Mouse (Mus musculus): Measurements from ENCODE around the gene Ang. TPM values are rescaled to one million over a fixed set of nuclear protein-coding genes. Genes with fewer than 3 reads are reported as not detected.
A peak's percentile ranks its signal among the peaks of the same experiment; 100 is the strongest.

Ang gene
- polyA plus RNA-seq, 1 experiment from 2014 or later: 4.5 TPM

- no peak for ATAC-seq (ENCODE audit: insufficient number of reproducible peaks, insufficient read depth, low FRiP score, low TSS enrichment)
- Histone ChIP-seq H3K36me3 (no peaks in the 10 kb centered on the region), H3K27me3 (no peaks in the 10 kb centered on the region), H3K4me2 (replicated peaks) (no peak overlapping the region), H3K27ac (no peak overlapping the region), H3K4me3 (no peak overlapping the region), H3K9ac (no peak overlapping the region), H3K4me1 (no peaks in the 10 kb centered on the region), H3K9me3 (no peaks in the 10 kb centered on the region)
Observed at GRCm38 (mm10) chr14:51106449-51106967, 15.6 kb downstream of the Ang start.

- 61% methylated on average over 3 of the region's 3 CpGs for WGBS
- no peak overlapping the region for H3K27ac ChIP-seq
- H3K27me3 ChIP-seq: no peaks in the 10 kb centered on the region
- no peak overlapping the region for H3K4me2 ChIP-seq (replicated peaks)
- H3K9me3 ChIP-seq: no peaks in the 10 kb centered on the region
- H3K9ac ChIP-seq: no peak overlapping the region
- ATAC-seq (ENCODE audit: insufficient number of reproducible peaks, insufficient read depth, low FRiP score, low TSS enrichment): no peak
- no peaks in the 10 kb centered on the region for H3K36me3 ChIP-seq
- no peaks in the 10 kb centered on the region for H3K4me1 ChIP-seq
- no peak overlapping the region for H3K4me3 ChIP-seq
Observed at GRCm38 (mm10) chr14:51111966-51112365, 21.0 kb downstream of the Ang start.

- H3K4me1 ChIP-seq: no peaks in the 10 kb centered on the region
- H3K4me2 ChIP-seq (replicated peaks): no peak overlapping the region
- ATAC-seq (ENCODE audit: insufficient number of reproducible peaks, insufficient read depth, low FRiP score, low TSS enrichment): no peak
- 30% methylated on average over 9 of the region's 9 CpGs for WGBS
- no peak overlapping the region for H3K9ac ChIP-seq
- no peak overlapping the region for H3K27ac ChIP-seq
- no peak overlapping the region for H3K4me3 ChIP-seq
- no peaks in the 10 kb centered on the region for H3K9me3 ChIP-seq
- H3K36me3 ChIP-seq: no peaks in the 10 kb centered on the region
- no peaks in the 10 kb centered on the region for H3K27me3 ChIP-seq
Observed at GRCm38 (mm10) chr14:51113476-51113875, 22.5 kb downstream of the Ang start.

GRCm38 (mm10) chr14:51113916-51114560, 23.1 kb downstream of the Ang start, which contains the start of gene Eddm3b:
Eddm3b (plus strand) TSS chr14:51114426.
- 36% methylated on average over 12 of the region's 12 CpGs for WGBS
- H3K4me1 ChIP-seq: no peaks in the 10 kb centered on the region
- no peak for ATAC-seq (ENCODE audit: insufficient number of reproducible peaks, insufficient read depth, low FRiP score, low TSS enrichment)
- no peak within 1 kb of the TSS for H3K27ac ChIP-seq
- H3K27me3 ChIP-seq: no peaks in the 10 kb centered on the region
- H3K4me3 ChIP-seq: no peak within 1 kb of the TSS
- H3K4me2 ChIP-seq (replicated peaks): no peak within 1 kb of the TSS
- no peak within 1 kb of the TSS for H3K9ac ChIP-seq
- no peaks in the 10 kb centered on the region for H3K36me3 ChIP-seq
- no peaks in the 10 kb centered on the region for H3K9me3 ChIP-seq

GRCm38 (mm10) chr14:51125684-51126083, 34.7 kb downstream of the Ang start:
- Histone ChIP-seq H3K9me3 (no peaks in the 10 kb centered on the region), H3K4me2 (replicated peaks) (no peak overlapping the region), H3K27ac (no peak overlapping the region), H3K36me3 (no peaks in the 10 kb centered on the region), H3K27me3 (no peaks in the 10 kb centered on the region), H3K4me3 (no peak overlapping the region), H3K9ac (no peak overlapping the region), H3K4me1 (no peaks in the 10 kb centered on the region)
- ATAC-seq (ENCODE audit: insufficient number of reproducible peaks, insufficient read depth, low FRiP score, low TSS enrichment): no peak
- WGBS: 83% methylated on average over 6 of the region's 6 CpGs

GRCm38 (mm10) chr14:51127648-51128258, 36.8 kb downstream of the Ang start:
- H3K4me2 ChIP-seq (replicated peaks): no peak overlapping the region
- H3K27ac ChIP-seq: no peak overlapping the region
- ATAC-seq (ENCODE audit: insufficient number of reproducible peaks, insufficient read depth, low FRiP score, low TSS enrichment): 0 out of 2 replicates have a peak, but pooled peaks have one; percentile 35
- no peaks in the 10 kb centered on the region for H3K4me1 ChIP-seq
- H3K4me3 ChIP-seq: no peak overlapping the region
- H3K36me3 ChIP-seq: no peaks in the 10 kb centered on the region
- H3K9me3 ChIP-seq: no peaks in the 10 kb centered on the region
- no peaks in the 10 kb centered on the region for H3K27me3 ChIP-seq
- 48% methylated on average over 2 of the region's 2 CpGs for WGBS
- H3K9ac ChIP-seq: no peak overlapping the region

GRCm38 (mm10) chr14:51128775-51129623, 38.0 kb downstream of the Ang start:
- no peak for ATAC-seq (ENCODE audit: insufficient number of reproducible peaks, insufficient read depth, low FRiP score, low TSS enrichment)
- Histone ChIP-seq H3K27ac (no peak overlapping the region), H3K27me3 (no peaks in the 10 kb centered on the region), H3K9ac (no peak overlapping the region), H3K36me3 (no peaks in the 10 kb centered on the region), H3K4me3 (no peak overlapping the region), H3K4me1 (no peaks in the 10 kb centered on the region), H3K9me3 (no peaks in the 10 kb centered on the region), H3K4me2 (replicated peaks) (no peak overlapping the region)
- 80% methylated on average over 9 of the region's 9 CpGs for WGBS

GRCm38 (mm10) chr14:51129624-51129975, 38.6 kb downstream of the Ang start:
- H3K27me3 ChIP-seq: no peaks in the 10 kb centered on the region
- no peak for ATAC-seq (ENCODE audit: insufficient number of reproducible peaks, insufficient read depth, low FRiP score, low TSS enrichment)
- H3K4me3 ChIP-seq: no peak overlapping the region
- no peaks in the 10 kb centered on the region for H3K4me1 ChIP-seq
- no peaks in the 10 kb centered on the region for H3K9me3 ChIP-seq
- no peak overlapping the region for H3K4me2 ChIP-seq (replicated peaks)
- H3K36me3 ChIP-seq: no peaks in the 10 kb centered on the region
- H3K27ac ChIP-seq: no peak overlapping the region
- H3K9ac ChIP-seq: no peak overlapping the region
- WGBS: 62% methylated on average over 4 of the region's 4 CpGs

GRCm38 (mm10) chr14:51130315-51130940, 39.5 kb downstream of the Ang start:
- H3K36me3 ChIP-seq: no peaks in the 10 kb centered on the region
- no peaks in the 10 kb centered on the region for H3K27me3 ChIP-seq
- H3K4me3 ChIP-seq: no peak overlapping the region
- H3K4me1 ChIP-seq: no peaks in the 10 kb centered on the region
- no peak overlapping the region for H3K4me2 ChIP-seq (replicated peaks)
- no peak for ATAC-seq (ENCODE audit: insufficient number of reproducible peaks, insufficient read depth, low FRiP score, low TSS enrichment)
- 89% methylated on average over 9 of the region's 9 CpGs for WGBS
- H3K9me3 ChIP-seq: no peaks in the 10 kb centered on the region
- no peak overlapping the region for H3K27ac ChIP-seq
- H3K9ac ChIP-seq: no peak overlapping the region

- Histone ChIP-seq H3K36me3 (no peaks in the 10 kb centered on the region), H3K27ac (no peak overlapping the region), H3K4me3 (no peak overlapping the region), H3K27me3 (no peaks in the 10 kb centered on the region), H3K4me1 (no peaks in the 10 kb centered on the region), H3K9me3 (no peaks in the 10 kb centered on the region), H3K4me2 (replicated peaks) (no peak overlapping the region), H3K9ac (no peak overlapping the region)
- no peak for ATAC-seq (ENCODE audit: insufficient number of reproducible peaks, insufficient read depth, low FRiP score, low TSS enrichment)
- WGBS: 70% methylated on average over 7 of the region's 7 CpGs
Observed at GRCm38 (mm10) chr14:51131086-51131815, 40.3 kb downstream of the Ang start.

GRCm38 (mm10) chr14:51132372-51132771, 41.4 kb downstream of the Ang start:
- Histone ChIP-seq H3K9ac (no peak overlapping the region), H3K4me3 (no peak overlapping the region), H3K4me2 (replicated peaks) (no peak overlapping the region), H3K27ac (no peak overlapping the region), H3K9me3 (no peaks in the 10 kb centered on the region), H3K27me3 (no peaks in the 10 kb centered on the region), H3K36me3 (no peaks in the 10 kb centered on the region), H3K4me1 (no peaks in the 10 kb centered on the region)
- WGBS: 86% methylated on average over 4 of the region's 4 CpGs
- no peak for ATAC-seq (ENCODE audit: insufficient number of reproducible peaks, insufficient read depth, low FRiP score, low TSS enrichment)

All from embryonic facial prominence, embryonic 12.5 days (tissue).